Mouse (Mus musculus) spleen, postnatal 14 days (tissue): ENCODE measurements around the gene Mien1.

Experiments used
- DNase-seq, 2 experiments: peaks; one replicate each; pipeline ENCODE4 v3.0.0; 2021 to 2022; ENCODE audit warnings: low spot score in 2 of 2

Mien1 gene

GRCm38 (mm10) chr11:98438331-98439158 is at the start of gene Mien1:
Gene Mien1, minus strand, starts transcription at chr11:98438991.
- peak; percentile 93 to 97 for DNase-seq

GRCm38 (mm10) chr11:98487526-98488040 is 48.8 kb upstream of the Mien1 start:
- no peak for DNase-seq

- no peak for DNase-seq
Observed at GRCm38 (mm10) chr11:98485749-98486148, 47.0 kb upstream of the Mien1 start.

- no peak for DNase-seq
Observed at GRCm38 (mm10) chr11:98482067-98482466, 43.3 kb upstream of the Mien1 start.

- no peak for DNase-seq
Observed at GRCm38 (mm10) chr11:98481231-98481630, 42.4 kb upstream of the Mien1 start.

GRCm38 (mm10) chr11:98479940-98480497 is 41.2 kb upstream of the Mien1 start:
- no peak for DNase-seq

GRCm38 (mm10) chr11:98479026-98479939 is 40.5 kb upstream of the Mien1 start:
- DNase-seq: no peak

GRCm38 (mm10) chr11:98477011-98477701 is 38.4 kb upstream of the Mien1 start:
- no peak for DNase-seq

GRCm38 (mm10) chr11:98476434-98476807 is 37.6 kb upstream of the Mien1 start:
- no peak for DNase-seq

- DNase-seq: no peak
Observed at GRCm38 (mm10) chr11:98475630-98476433, 37.0 kb upstream of the Mien1 start.

GRCm38 (mm10) chr11:98474967-98475366 is 36.2 kb upstream of the Mien1 start:
- no peak for DNase-seq

- DNase-seq: no peak
Observed at GRCm38 (mm10) chr11:98473916-98474479, 35.2 kb upstream of the Mien1 start.

GRCm38 (mm10) chr11:98472696-98473095 is 33.9 kb upstream of the Mien1 start:
- no peak for DNase-seq

GRCm38 (mm10) chr11:98470795-98471194 is 32.0 kb upstream of the Mien1 start:
- no peak for DNase-seq

GRCm38 (mm10) chr11:98469761-98470714 is 31.2 kb upstream of the Mien1 start:
- no peak for DNase-seq

- no peak for DNase-seq
Observed at GRCm38 (mm10) chr11:98464516-98464915, 25.7 kb upstream of the Mien1 start.

- DNase-seq: no peak
Observed at GRCm38 (mm10) chr11:98463911-98464310, 25.1 kb upstream of the Mien1 start.

GRCm38 (mm10) chr11:98462255-98462654 is 23.5 kb upstream of the Mien1 start:
- no peak for DNase-seq

GRCm38 (mm10) chr11:98461109-98461720 is 22.4 kb upstream of the Mien1 start:
- DNase-seq: no peak
